Mouse (Mus musculus) left cerebral cortex, postnatal 4 days (tissue): ENCODE data around the gene Oaz1. TPM values are rescaled to one million over a fixed set of nuclear protein-coding genes. Genes with fewer than 3 reads are reported as not detected.

ENCODE experiments used
- DNase-seq: peaks from one replicate; pipeline ENCODE4 v3.0.0-alpha.2; 2022
- intact Hi-C: fragments of 180-260 bp; cut with DNase I; formaldehyde crosslinking; loops from one replicate; pipeline ENCODE4 v1.15.1; 2025
- total RNA-seq, 2 experiments: library from RNA; stranded (reverse); gene quantifications; 2 replicates each; pipeline ENCODE4 v1.2.3; 2021

Oaz1 gene
- 100 to 1,000 TPM; 393 to 396 TPM for total RNA-seq

DNA sequence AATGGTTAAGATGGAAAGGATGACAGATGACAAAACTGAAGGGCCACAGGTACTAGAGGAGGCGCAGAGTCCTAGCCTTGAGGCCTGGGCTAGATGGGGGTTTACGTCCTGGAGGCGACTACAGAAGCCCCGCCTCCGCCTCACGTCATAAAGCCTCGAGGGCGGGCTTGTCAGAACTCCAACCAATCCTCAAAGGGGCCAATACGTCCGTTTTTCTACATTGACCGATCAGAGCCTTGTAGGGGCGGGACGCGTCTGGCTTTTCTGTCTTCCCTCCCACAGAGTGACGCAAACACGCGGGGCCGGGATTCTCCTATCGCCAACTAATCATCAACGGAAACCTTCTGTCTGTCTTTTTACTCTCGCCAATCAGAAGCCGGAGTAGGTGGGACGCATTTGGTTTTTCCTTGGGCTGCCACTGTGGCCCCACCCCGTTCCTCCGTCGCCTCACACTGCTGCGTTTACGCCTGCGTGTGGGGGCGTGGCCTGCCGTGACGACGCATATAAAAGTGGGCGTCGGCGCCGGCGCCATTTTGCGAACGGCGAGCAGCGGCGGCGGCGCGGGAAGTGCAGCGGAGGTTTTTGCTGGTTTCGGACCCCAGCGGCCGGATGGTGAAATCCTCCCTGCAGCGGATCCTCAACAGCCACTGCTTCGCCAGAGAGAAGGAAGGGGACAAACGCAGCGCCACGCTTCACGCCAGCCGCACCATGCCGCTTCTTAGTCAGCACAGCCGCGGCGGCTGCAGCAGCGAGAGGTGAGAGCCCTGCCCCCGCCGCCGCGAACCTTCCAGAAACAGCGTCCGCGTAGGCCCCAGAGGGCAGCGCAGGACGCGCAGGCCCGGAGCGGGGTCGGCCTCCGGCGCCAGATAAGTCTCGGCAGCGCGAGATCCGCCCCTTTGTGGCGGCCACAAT lies at the start of gene Oaz1:
Gene Oaz1, plus strand, starts transcription at position 506 of the 912 bp plus-strand sequence.
- intact Hi-C loops: loop anchor here (5.0 kb wide), 1 partner anchor 171 kb away; no protein-coding TSS in a partner anchor
- peak; percentile 98 for DNase-seq

DNA sequence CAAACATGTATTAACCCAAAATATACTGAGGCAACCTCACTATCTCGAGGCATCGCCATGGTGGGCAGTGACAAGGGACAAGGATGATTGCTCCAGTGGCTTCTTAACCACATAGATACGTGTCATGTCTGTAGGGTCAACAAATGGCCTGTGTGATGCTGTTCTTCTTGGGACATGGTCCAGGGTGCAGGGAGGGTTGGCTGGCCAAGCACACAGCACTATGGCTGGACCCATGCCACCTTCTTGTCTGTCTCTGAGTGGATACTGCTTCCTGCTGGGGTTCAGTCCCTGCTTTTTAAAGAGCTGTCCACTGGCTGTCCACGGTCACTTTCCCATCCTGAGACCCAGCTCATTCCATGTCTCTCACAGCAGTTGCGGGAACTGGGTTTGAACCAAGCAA lies 49.3 kb upstream of the Oaz1 start:
- intact Hi-C loops: no loop called here
- no peak for DNase-seq

- intact Hi-C loops: no loop called here
- no peak for DNase-seq
These were observed 46.9 kb upstream of the Oaz1 start for GRCm38 (mm10) chr10:80779565-80779964.

DNA sequence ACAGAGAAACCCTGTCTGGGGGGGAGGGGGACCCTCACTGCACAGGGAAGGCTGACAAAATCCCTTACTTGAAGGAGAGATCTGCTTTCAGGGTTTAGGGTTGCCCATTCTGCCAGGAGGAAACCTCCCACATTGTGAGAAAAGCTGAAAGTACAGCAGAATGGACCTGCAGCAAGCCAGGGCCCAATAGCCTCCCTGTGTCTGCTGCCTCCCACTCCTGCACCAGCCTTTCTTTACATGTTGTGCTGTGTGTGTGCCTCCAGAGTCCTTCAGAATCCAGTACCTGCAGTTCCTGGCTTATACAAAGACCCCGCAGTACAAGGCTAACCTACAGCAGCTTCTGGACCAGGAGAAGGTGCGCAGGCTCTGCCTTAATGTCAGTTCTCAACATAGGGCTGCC lies 42.2 kb upstream of the Oaz1 start:
- intact Hi-C loops: no loop called here
- DNase-seq: no peak

- DNase-seq: no peak
- intact Hi-C loops: loop anchor here (5.0 kb wide), 1 partner anchor 78 kb away; no protein-coding TSS in a partner anchor
These were observed 41.6 kb upstream of the Oaz1 start for GRCm38 (mm10) chr10:80784871-80785270.

- intact Hi-C loops: loop anchor here (5.0 kb wide), 1 partner anchor 79 kb away; no protein-coding TSS in a partner anchor
- DNase-seq: no peak
These were observed 40.5 kb upstream of the Oaz1 start for GRCm38 (mm10) chr10:80785963-80786362.

GRCm38 (mm10) chr10:80787517-80787916 lies 38.9 kb upstream of the Oaz1 start:
- DNase-seq: no peak
- intact Hi-C loops: loop anchor here (5.0 kb wide), 1 partner anchor 80 kb away; no protein-coding TSS in a partner anchor

DNA sequence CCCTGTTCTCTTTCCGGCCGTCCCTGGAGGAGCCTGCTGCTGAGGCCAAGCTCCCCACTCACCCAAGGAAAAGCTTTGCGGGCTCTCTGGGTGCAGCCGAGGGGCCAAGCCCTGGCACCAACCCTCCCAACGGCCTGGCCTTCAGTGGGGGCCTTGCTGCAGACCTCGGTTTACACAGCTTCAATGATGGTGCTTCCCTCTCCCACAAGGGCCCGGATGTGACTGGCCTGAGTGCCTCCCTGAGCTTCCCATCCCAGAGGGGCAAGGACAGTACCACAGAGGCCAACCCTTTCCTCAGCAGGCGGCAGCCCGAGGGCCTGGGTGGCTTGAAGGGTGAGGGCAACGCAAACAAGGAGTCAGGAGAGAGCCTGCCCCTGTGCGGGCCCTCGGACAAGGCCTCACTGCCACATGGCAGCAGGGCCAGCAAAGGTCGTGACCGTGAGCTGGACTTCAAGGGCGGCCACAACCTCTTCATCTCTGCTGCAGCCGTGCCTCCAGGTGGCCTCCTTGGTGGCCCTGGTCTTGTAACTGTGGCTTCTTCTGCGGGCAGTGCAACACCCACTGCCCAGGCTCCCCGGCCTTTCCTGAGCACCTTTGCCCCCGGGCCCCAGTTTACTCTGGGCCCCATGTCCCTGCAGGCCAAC lies 35.6 kb upstream of the Oaz1 start:
- no peak for DNase-seq
- intact Hi-C loops: no loop called here

GRCm38 (mm10) chr10:80791476-80792174 lies 34.8 kb upstream of the Oaz1 start:
- intact Hi-C loops: no loop called here
- no peak for DNase-seq

GRCm38 (mm10) chr10:80792175-80793032 lies 34.1 kb upstream of the Oaz1 start:
- intact Hi-C loops: no loop called here
- peak; percentile 73 for DNase-seq

GRCm38 (mm10) chr10:80793033-80793784 lies 33.2 kb upstream of the Oaz1 start:
- intact Hi-C loops: no loop called here
- no peak for DNase-seq

DNA sequence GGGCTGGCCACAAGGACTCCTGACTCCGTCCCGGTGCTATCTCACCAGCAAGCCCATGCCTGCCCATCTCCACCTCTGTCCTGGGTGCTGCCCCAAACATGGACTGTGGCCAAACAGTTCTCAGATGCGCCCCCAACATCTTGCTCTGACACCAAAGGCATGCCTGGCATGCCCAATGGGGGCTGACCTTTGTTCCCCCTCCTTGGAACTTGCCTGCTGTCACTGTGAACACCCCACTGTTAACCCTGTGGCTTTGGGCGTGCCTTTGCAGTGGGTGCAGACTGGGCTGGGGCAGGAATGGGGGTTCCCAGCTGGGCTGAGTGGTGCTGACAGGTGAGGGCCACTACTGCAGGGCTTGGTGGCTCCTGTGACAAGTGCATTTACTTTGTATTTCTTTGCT lies 32.7 kb upstream of the Oaz1 start:
- intact Hi-C loops: no loop called here
- DNase-seq: no peak

DNA sequence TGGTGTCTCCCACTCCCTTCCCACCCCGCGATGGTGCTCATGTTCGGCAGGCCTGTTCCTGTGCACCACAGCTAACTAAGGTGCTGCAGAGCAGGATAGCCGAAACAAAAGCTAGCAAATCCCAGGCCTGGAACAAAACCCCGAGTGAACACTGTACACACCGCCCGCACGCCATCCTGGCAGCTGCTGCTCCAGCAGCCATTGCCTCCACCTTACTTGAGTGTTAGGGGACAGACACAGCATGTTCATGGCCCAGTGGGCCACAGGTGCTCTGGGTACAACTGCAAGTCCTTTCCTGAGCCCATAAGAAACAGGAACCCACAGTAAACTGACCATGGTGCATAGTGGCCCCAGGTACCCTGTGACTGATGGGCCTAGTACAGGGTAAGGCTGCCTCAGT lies 31.7 kb upstream of the Oaz1 start:
- intact Hi-C loops: no loop called here
- no peak for DNase-seq

DNA sequence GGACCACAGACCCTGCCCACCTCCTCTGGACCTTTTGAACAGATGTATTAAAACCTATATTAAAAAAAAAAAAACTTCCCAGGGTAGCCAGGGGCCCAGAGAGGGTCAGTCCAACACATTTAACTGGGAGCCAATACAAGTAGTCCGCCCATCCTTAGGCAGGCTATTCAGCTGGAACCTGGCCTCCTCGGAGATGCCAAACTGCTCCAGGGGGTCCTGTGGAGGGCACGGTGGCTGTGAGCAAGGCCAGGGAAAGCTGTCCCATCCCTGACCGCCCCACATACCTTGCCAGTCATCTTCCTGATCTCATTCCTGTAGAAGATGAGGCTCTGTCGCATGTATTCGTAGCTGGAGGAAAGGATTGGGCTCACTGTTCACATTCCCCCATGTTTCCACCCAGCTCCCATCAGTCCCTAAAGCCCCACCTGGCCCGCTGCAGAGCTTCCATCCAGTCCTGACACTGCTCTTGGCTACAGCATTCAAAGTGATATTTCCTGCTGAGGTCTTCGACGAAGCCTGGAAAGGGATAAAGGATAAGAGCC lies 30.1 kb upstream of the Oaz1 start:
- no peak for DNase-seq
- intact Hi-C loops: no loop called here

DNA sequence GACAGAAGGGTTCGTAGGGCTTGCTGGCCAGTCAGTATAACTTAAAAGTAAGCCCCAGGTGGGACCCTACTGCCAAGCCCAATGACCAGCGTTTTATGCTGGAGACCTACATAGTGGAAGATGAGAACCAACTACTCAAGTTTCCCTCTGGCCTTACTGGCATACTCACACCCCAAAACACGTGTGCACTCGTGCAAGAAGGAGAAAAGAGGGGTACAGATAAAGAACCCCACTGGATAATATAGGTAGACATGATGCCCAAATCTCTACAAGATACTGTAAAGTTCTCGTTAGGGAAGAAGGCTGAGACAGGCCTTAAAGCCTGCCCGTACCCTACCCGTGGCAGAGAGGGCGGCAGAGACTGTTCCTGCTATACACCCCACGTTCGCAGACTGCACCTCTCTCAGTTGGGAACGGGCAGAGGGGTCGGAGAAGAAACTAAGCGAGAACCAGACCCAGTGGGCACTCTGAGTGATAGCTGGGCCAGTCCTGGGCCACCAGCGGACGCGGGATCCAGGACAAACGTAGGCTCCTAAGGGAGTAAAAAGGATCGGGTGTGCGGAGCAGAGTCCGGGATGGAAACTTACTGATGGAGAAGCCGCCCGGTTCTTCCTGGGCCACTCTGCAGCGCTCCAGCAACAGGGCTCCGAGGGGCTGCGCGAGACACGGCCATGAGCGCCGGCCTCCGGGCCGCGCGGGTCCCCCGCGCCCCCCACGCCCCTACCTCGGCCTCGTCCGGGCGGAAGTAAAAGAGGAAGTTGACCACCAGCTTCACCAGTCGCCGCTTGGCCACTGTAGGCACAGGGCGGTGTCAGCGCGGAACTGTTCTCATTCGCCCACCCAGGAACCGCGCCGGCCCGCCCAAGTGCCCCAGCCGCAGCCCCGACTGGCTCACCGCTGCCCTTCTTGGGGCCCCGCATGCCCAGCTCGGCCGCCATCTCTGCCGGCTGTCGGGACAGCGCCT lies 29.0 kb upstream of the Oaz1 start:
- intact Hi-C loops: no loop called here
- DNase-seq: peak; percentile 82

DNA sequence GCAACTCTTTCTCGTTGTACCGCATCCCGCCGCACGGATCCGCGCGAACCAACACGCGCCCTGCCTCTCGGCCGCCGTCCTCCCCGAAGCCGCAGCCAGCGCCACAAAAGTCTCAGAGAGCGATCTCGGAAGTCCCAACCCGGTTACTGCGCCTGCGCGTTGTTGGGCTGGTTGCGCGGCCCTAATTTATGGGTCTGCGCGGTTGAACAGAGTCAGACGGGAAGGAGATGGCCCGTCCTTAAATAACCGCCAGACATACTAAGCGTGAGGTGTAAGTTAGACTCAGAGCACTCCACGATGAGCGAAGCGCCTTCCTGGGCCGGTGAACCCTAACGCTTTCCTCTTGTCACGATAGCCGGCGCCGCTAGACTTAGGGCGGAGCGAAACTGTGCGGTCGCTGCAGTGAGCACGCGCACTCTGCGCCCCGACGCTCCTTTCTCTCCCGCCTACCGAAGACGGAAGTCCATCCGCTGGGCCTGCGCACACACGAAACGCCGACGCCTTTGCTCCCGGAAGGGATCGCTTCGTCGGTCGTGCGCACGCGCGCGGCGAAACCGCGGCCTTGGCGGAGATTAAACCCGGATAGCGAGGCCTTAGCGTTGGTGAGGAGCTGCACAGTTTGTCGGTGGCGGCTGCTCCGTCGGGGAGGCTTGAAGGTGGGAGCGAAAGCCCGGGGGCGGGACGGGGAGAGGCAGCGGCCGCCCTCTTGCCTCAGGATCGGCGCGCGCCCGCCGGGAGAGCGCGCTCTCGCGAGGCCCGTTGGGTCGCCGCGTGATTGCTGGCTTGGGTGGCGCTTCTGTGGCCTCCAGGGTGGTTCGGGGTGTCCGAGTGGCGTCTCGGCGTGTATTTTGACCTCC lies 28.1 kb upstream of the Oaz1 start, which contains the start of the genes Sf3a2 and Plekhj1:
Gene Sf3a2, plus strand, starts transcription at position 49 of the 857 bp plus-strand sequence.
Gene Plekhj1, minus strand, starts transcription at position 477 of the 857 bp plus-strand sequence.
- intact Hi-C loops: no loop called here
- peak; percentile 96 for DNase-seq

DNA sequence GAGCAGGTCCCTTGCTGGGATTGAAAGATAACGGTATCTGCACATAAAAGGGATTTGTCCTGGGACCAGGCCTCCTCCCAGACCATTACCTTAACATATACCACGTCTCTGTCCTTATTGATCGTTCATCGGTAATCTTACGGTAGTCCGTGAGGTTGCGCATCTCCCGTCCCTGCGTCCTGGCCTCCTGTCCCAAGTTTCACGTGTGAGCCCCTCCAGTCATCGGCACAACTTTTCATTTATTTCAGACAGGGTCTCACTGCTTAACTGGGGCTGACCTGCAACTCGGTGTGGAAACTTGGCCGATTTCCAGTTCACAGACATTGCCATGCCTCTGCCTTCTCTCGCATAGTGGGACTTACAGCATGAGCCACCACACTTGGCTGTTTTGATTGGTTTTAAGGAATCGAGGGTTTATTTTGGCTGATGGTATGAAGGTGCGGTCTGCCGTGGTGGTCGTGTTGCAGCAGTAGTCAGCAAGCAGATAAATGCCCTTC lies 27.3 kb upstream of the Oaz1 start:
- no peak for DNase-seq
- intact Hi-C loops: no loop called here
